Mouse (Mus musculus) myocyte (in vitro differentiated cells): ENCODE results near the gene Tmem132d.

Source experiments
- E2F4 ChIP-seq: IDR thresholded peaks from one replicate; pipeline ENCODE4 v1.6.1; 2011; ENCODE audit warnings: mild to moderate bottlenecking, control low read depth, moderate library complexity; ENCODE audit not compliant: insufficient read depth
- MAX ChIP-seq: IDR thresholded peaks from one replicate; pipeline ENCODE4 v1.6.1; 2011; ENCODE audit warnings: low read depth, mild to moderate bottlenecking, control low read depth
- MYOD1 ChIP-seq, 3 experiments: IDR thresholded peaks; one replicate each; pipeline ENCODE4 v1.6.1; 2011; ENCODE audit warnings: control low read depth in 2 of 3, low read depth in 2 of 3, mild to moderate bottlenecking in 2 of 3, moderate library complexity in 1 of 3; ENCODE audit not compliant: insufficient read length in 2 of 3, control insufficient read depth in 1 of 3
- POLR2A ChIP-seq: IDR thresholded peaks from one replicate; pipeline ENCODE4 v1.6.1; 2011; ENCODE audit warnings: low read depth, mild to moderate bottlenecking, control low read depth, moderate library complexity; ENCODE audit not compliant: insufficient read length
- POLR2AphosphoS2 ChIP-seq: IDR thresholded peaks from one replicate; pipeline ENCODE4 v1.6.1; 2011; ENCODE audit warnings: low read depth, control low read depth; ENCODE audit not compliant: insufficient read length
- SRF ChIP-seq: IDR thresholded peaks from one replicate; pipeline ENCODE4 v1.6.1; 2011; ENCODE audit warnings: low read depth; ENCODE audit not compliant: control insufficient read depth, insufficient read length
- TCF3 ChIP-seq: IDR thresholded peaks from one replicate; pipeline ENCODE4 v1.6.1; 2011; ENCODE audit warnings: low read depth, control low read depth; ENCODE audit not compliant: insufficient read length

DNA sequence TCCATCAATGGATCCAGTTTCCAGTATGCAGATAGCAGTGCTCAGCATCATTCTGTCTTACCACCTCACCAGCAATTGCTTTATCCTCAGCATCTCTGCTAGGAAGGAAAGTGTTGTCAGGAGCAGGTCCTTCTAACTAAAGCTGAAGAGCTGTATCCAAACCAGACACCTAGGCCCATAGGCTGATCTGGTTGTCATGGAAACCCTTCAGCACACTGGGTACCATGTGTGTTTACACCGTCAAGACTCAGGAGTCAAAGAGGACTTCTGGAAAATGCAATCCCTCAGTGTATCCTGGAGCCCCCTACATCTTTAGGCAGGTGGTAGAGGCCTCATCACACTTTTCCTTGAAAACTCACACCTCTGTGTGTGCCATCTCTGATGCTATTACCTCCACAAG, 513.7 kb downstream of the Tmem132d start:
- TF ChIP-seq SRF (no peak), MAX (no peak), POLR2A (no peak), POLR2AphosphoS2 (no peak), E2F4 (no peak), MYOD1 (IDR thresholded peaks at IDR 0.05; ENCODE audit: control insufficient read depth in 1 of 3, insufficient read length in 2 of 3, low read depth in 2 of 3) (no peak), TCF3 (no peak)
